Mouse (Mus musculus) MEL (cell line): ENCODE data around the gene Abcc6.

Source experiments
- BHLHE40 ChIP-seq: IDR thresholded peaks from 2 replicates; pipeline ENCODE4 v1.6.1; 2012; ENCODE audit warnings: low read depth, mild to moderate bottlenecking, inconsistent platforms, low read length, improper control_type of control experiment, borderline replicate concordance
- CHD1 ChIP-seq: IDR thresholded peaks from 2 replicates; pipeline ENCODE4 v1.6.1; 2012; ENCODE audit warnings: low read depth, mild to moderate bottlenecking, inconsistent platforms, low read length, improper control_type of control experiment
- CTCF ChIP-seq, 3 experiments: IDR thresholded peaks in 2 of 3; conservative IDR thresholded peaks in 1 of 3; 2 replicates each; pipeline ENCODE4 v1.5.1; 2011 to 2012; ENCODE audit warnings: low read length in 3 of 3, low read depth in 2 of 3, mild to moderate bottlenecking in 2 of 3, improper control_type of control experiment in 1 of 3, inconsistent platforms in 1 of 3, mixed read lengths in 1 of 3, moderate library complexity in 1 of 3; ENCODE audit not compliant: control insufficient read depth in 1 of 3, insufficient read depth in 1 of 3, poor library complexity in 1 of 3, severe bottlenecking in 1 of 3
- EP300 ChIP-seq, 2 experiments: IDR thresholded peaks; 2 replicates each; pipeline ENCODE4 v1.6.1; 2011; ENCODE audit warnings: improper control_type of control experiment in 2 of 2, low read length in 2 of 2, low read depth in 1 of 2, mild to moderate bottlenecking in 1 of 2
- GATA1 ChIP-seq: IDR thresholded peaks from 2 replicates; pipeline ENCODE4 v1.6.1; 2011; ENCODE audit warnings: low read depth, low read length, improper control_type of control experiment
- MAX ChIP-seq: IDR thresholded peaks from 2 replicates; pipeline ENCODE4 v1.6.1; 2011; ENCODE audit warnings: low read length, improper control_type of control experiment
- POLR2A ChIP-seq, 2 experiments: IDR thresholded peaks; 2 replicates each; pipeline ENCODE4 v1.6.1; 2011 to 2012; ENCODE audit warnings: low read length in 2 of 2, mild to moderate bottlenecking in 2 of 2, control low read depth in 1 of 2, improper control_type of control experiment in 1 of 2, low read depth in 1 of 2, moderate library complexity in 1 of 2; ENCODE audit not compliant: control insufficient read depth in 1 of 2, insufficient read depth in 1 of 2, poor library complexity in 1 of 2
- USF1 ChIP-seq: IDR thresholded peaks from 2 replicates; pipeline ENCODE4 v1.6.1; 2014; ENCODE audit warnings: low read depth, mild to moderate bottlenecking, inconsistent platforms, low read length, improper control_type of control experiment, moderate library complexity
- ZC3H11A ChIP-seq: IDR thresholded peaks from 2 replicates; pipeline ENCODE4 v1.6.1; 2012; ENCODE audit warnings: low read depth, mild to moderate bottlenecking, inconsistent platforms, low read length, improper control_type of control experiment
- ZNF384 ChIP-seq: IDR thresholded peaks from 2 replicates; pipeline ENCODE4 v1.6.1; 2012; ENCODE audit warnings: low read depth, mild to moderate bottlenecking, inconsistent platforms, low read length, improper control_type of control experiment

DNA sequence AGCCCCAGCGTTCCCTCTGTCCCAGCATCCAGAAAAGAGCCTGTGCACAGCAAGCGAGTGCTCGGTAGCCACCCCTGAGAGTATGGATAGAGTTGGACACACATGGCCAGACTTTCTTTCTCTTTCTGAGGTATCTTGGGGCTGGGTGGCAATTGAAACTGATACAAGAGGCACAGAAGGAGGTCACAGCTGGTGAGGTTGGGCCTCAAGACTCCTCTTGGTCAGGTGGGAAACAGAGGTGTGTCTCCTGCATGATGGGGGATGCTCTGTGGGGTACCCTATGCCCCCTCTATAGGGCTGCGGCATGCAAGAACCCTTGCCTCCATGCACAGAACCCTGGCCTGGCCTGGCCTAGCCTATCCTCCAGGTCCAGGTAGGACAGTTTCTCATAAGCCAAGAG, 29.5 kb downstream of the Abcc6 start:
- TF ChIP-seq POLR2A (IDR thresholded peaks at IDR 0.05; ENCODE audit: control insufficient read depth in 1 of 2, insufficient read depth in 1 of 2, low read depth in 1 of 2, low read length in 2 of 2, poor library complexity in 1 of 2) (no peak), USF1 (no peak), BHLHE40 (no peak), ZNF384 (no peak), CHD1 (no peak), CTCF (IDR thresholded peaks at IDR 0.05 in 2 of 3, conservative IDR thresholded peaks at IDR 0.05 in 1 of 3; ENCODE audit: control insufficient read depth in 1 of 3, insufficient read depth in 1 of 3, low read depth in 2 of 3, low read length in 3 of 3, poor library complexity in 1 of 3, severe bottlenecking in 1 of 3) (no peak), EP300 (IDR thresholded peaks at IDR 0.05; ENCODE audit: low read depth in 1 of 2, low read length in 2 of 2) (no peak), MAX (no peak), ZC3H11A (no peak), GATA1 (no peak)
